Mouse (Mus musculus) bone marrow macrophage, adult 2 months (primary cell): ENCODE measurements around the gene Prr15.

Experiments
- CTCF ChIP-seq: IDR thresholded peaks from 2 replicates; pipeline ENCODE4 v1.5.1; 2012; ENCODE audit warnings: low read depth, mild to moderate bottlenecking, low read length, moderate library complexity
- POLR2A ChIP-seq: IDR thresholded peaks from 2 replicates; pipeline ENCODE4 v1.6.1; 2012; ENCODE audit warnings: mild to moderate bottlenecking, low read depth, low read length, borderline replicate concordance

DNA sequence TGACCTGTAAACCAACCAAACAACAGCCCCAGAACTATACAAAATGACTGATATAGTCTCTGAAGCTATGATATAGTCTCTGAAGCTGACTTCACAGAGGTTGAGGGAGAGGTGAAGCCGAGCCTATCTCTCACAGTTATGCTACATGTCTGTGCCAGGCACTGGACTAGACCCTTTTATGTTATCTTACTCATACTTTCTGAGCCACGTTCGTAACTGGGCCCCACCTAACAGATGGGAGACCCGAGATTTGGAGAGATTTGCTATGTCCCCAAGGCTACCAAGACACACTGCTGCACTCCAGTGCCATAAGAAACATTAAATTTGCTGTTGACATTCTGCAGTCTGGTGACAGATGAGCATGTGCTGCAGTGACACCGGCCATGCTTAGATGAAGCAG lies 41.0 kb downstream of the Prr15 start:
- TF ChIP-seq POLR2A: no peak
- TF ChIP-seq CTCF: no peak
